Mouse (Mus musculus): Measurements from ENCODE around the gene Atg16l1. TPM values are rescaled to one million over a fixed set of nuclear protein-coding genes. Genes with fewer than 3 reads are reported as not detected.

The Atg16l1 gene
- polyA plus RNA-seq, 1 experiment: 12.3 TPM

- TF ChIP-seq POLR2A (IDR thresholded peaks at IDR 0.05; ENCODE audit: low read depth, low read length) (no peak), CTCF (IDR thresholded peaks at IDR 0.05; ENCODE audit: extremely low read depth, insufficient read length, insufficient replicate concordance, low read depth, low read length) (no peak)
- no peaks in the 10 kb centered on the region for H3K27me3 ChIP-seq (ENCODE audit: control insufficient read depth, insufficient read depth, low read length)
- H3K4me3 ChIP-seq (ENCODE audit: low read depth, low read length): no peak overlapping the region
- 25% methylated on average over 2 of the region's 2 CpGs for WGBS
- H3K36me3 ChIP-seq (ENCODE audit: control insufficient read depth, insufficient read depth, low read length): 0 out of 2 replicates have a peak, but pooled peaks cover 1% of the 10 kb centered on the region
- H3K27ac ChIP-seq (ENCODE audit: insufficient read depth, low read depth, low read length): no peak overlapping the region
- H3K4me1 ChIP-seq (ENCODE audit: control insufficient read depth, insufficient read depth, insufficient read length, low read length): peaks cover 4% of the 10 kb centered on the region; the same call in 1 of the 2 replicates
Measured at GRCm38 (mm10) chr1:87722081-87722480, 33.6 kb upstream of the Atg16l1 start.

- Histone ChIP-seq H3K36me3 (ENCODE audit: control insufficient read depth, insufficient read depth, low read length) (0 out of 2 replicates have a peak, but pooled peaks cover 1% of the 10 kb centered on the region), H3K4me1 (ENCODE audit: control insufficient read depth, insufficient read depth, insufficient read length, low read length) (peaks cover 4% of the 10 kb centered on the region; the same call in 1 of the 2 replicates), H3K27me3 (ENCODE audit: control insufficient read depth, insufficient read depth, low read length) (no peaks in the 10 kb centered on the region), H3K27ac (ENCODE audit: insufficient read depth, low read depth, low read length) (no peak overlapping the region), H3K4me3 (ENCODE audit: low read depth, low read length) (no peak overlapping the region)
- TF ChIP-seq CTCF (IDR thresholded peaks at IDR 0.05; ENCODE audit: extremely low read depth, insufficient read length, insufficient replicate concordance, low read depth, low read length) (no peak), POLR2A (IDR thresholded peaks at IDR 0.05; ENCODE audit: low read depth, low read length) (no peak)
- WGBS: 51% methylated on average over 4 of the region's 4 CpGs
Measured at GRCm38 (mm10) chr1:87723351-87723750, 32.3 kb upstream of the Atg16l1 start.

- no peak overlapping the region for H3K4me3 ChIP-seq (ENCODE audit: low read depth, low read length)
- no peak for TF ChIP-seq POLR2A (IDR thresholded peaks at IDR 0.05; ENCODE audit: low read depth, low read length)
- no peak for TF ChIP-seq CTCF (IDR thresholded peaks at IDR 0.05; ENCODE audit: extremely low read depth, insufficient read length, insufficient replicate concordance, low read depth, low read length)
- H3K36me3 ChIP-seq (ENCODE audit: control insufficient read depth, insufficient read depth, low read length): no peaks in the 10 kb centered on the region
- H3K27me3 ChIP-seq (ENCODE audit: control insufficient read depth, insufficient read depth, low read length): no peaks in the 10 kb centered on the region
- WGBS: 70% methylated on average over 2 of the region's 2 CpGs
- no peak overlapping the region for H3K27ac ChIP-seq (ENCODE audit: insufficient read depth, low read depth, low read length)
- H3K4me1 ChIP-seq (ENCODE audit: control insufficient read depth, insufficient read depth, insufficient read length, low read length): no peaks in the 10 kb centered on the region
Measured at GRCm38 (mm10) chr1:87729070-87729469, 26.6 kb upstream of the Atg16l1 start.

- no peak for TF ChIP-seq POLR2A (IDR thresholded peaks at IDR 0.05; ENCODE audit: low read depth, low read length)
- no peak for TF ChIP-seq CTCF (IDR thresholded peaks at IDR 0.05; ENCODE audit: extremely low read depth, insufficient read length, insufficient replicate concordance, low read depth, low read length)
- no peaks in the 10 kb centered on the region for H3K36me3 ChIP-seq (ENCODE audit: control insufficient read depth, insufficient read depth, low read length)
- no peak overlapping the region for H3K4me3 ChIP-seq (ENCODE audit: low read depth, low read length)
- no peaks in the 10 kb centered on the region for H3K4me1 ChIP-seq (ENCODE audit: control insufficient read depth, insufficient read depth, insufficient read length, low read length)
- no peak overlapping the region for H3K27ac ChIP-seq (ENCODE audit: insufficient read depth, low read depth, low read length)
- H3K27me3 ChIP-seq (ENCODE audit: control insufficient read depth, insufficient read depth, low read length): no peaks in the 10 kb centered on the region
- 81% methylated on average over 6 of the region's 6 CpGs for WGBS
Measured at GRCm38 (mm10) chr1:87729850-87730249, 25.8 kb upstream of the Atg16l1 start.

GRCm38 (mm10) chr1:87730271-87730670 is 25.4 kb upstream of the Atg16l1 start:
- TF ChIP-seq CTCF (IDR thresholded peaks at IDR 0.05; ENCODE audit: extremely low read depth, insufficient read length, insufficient replicate concordance, low read depth, low read length): no peak
- no peak for TF ChIP-seq POLR2A (IDR thresholded peaks at IDR 0.05; ENCODE audit: low read depth, low read length)
- no peak overlapping the region for H3K4me3 ChIP-seq (ENCODE audit: low read depth, low read length)
- WGBS: 57% methylated on average over 7 of the region's 7 CpGs

GRCm38 (mm10) chr1:87733212-87733611 is 22.5 kb upstream of the Atg16l1 start:
- peaks cover 4% of the 10 kb centered on the region; the same call in 1 of the 2 replicates for H3K4me1 ChIP-seq (ENCODE audit: control insufficient read depth, insufficient read depth, insufficient read length, low read length)
- no peak for TF ChIP-seq POLR2A (IDR thresholded peaks at IDR 0.05; ENCODE audit: low read depth, low read length)
- TF ChIP-seq CTCF (IDR thresholded peaks at IDR 0.05; ENCODE audit: extremely low read depth, insufficient read length, insufficient replicate concordance, low read depth, low read length): no peak
- H3K4me3 ChIP-seq (ENCODE audit: low read depth, low read length): no peak overlapping the region
- H3K27ac ChIP-seq (ENCODE audit: insufficient read depth, low read depth, low read length): no peak overlapping the region
- H3K36me3 ChIP-seq (ENCODE audit: control insufficient read depth, insufficient read depth, low read length): no peaks in the 10 kb centered on the region
- 84% methylated on average over 5 of the region's 5 CpGs for WGBS
- H3K27me3 ChIP-seq (ENCODE audit: control insufficient read depth, insufficient read depth, low read length): no peaks in the 10 kb centered on the region

More at GRCm38 (mm10) chr1:87730271-87730670, 25.4 kb upstream of the Atg16l1 start:
- Histone ChIP-seq H3K27ac (ENCODE audit: insufficient read depth, low read depth, low read length) (no peak overlapping the region), H3K27me3 (ENCODE audit: control insufficient read depth, insufficient read depth, low read length) (no peaks in the 10 kb centered on the region), H3K36me3 (ENCODE audit: control insufficient read depth, insufficient read depth, low read length) (no peaks in the 10 kb centered on the region), H3K4me1 (ENCODE audit: control insufficient read depth, insufficient read depth, insufficient read length, low read length) (no peaks in the 10 kb centered on the region)

GRCm38 (mm10) chr1:87734153-87734552 is 21.5 kb upstream of the Atg16l1 start:
- Histone ChIP-seq H3K36me3 (ENCODE audit: control insufficient read depth, insufficient read depth, low read length) (no peaks in the 10 kb centered on the region), H3K4me3 (ENCODE audit: low read depth, low read length) (no peak overlapping the region), H3K27ac (ENCODE audit: insufficient read depth, low read depth, low read length) (no peak overlapping the region), H3K27me3 (ENCODE audit: control insufficient read depth, insufficient read depth, low read length) (no peaks in the 10 kb centered on the region), H3K4me1 (ENCODE audit: control insufficient read depth, insufficient read depth, insufficient read length, low read length) (peaks cover 4% of the 10 kb centered on the region; the same call in 1 of the 2 replicates)
- no peak for TF ChIP-seq POLR2A (IDR thresholded peaks at IDR 0.05; ENCODE audit: low read depth, low read length)
- TF ChIP-seq CTCF (IDR thresholded peaks at IDR 0.05; ENCODE audit: extremely low read depth, insufficient read length, insufficient replicate concordance, low read depth, low read length): no peak
- WGBS: 84% methylated on average over 3 of the region's 3 CpGs

Data from small intestine, adult 2 months (tissue).